Mouse (Mus musculus) brain, embryonic 14.5 days (tissue): Measurements from ENCODE around the gene Slc2a8. TPM values are rescaled to one million over a fixed set of nuclear protein-coding genes. Genes with fewer than 3 reads are reported as not detected.

ENCODE experiments used
- DNase-seq: peaks from one replicate; pipeline ENCODE4 v3.0.0-alpha.2; 2011; ENCODE audit warnings: low read depth
- CTCF ChIP-seq: fragments of 200-500 bp; IDR thresholded peaks from 2 replicates; pipeline ENCODE4 v1.5.1; 2012; ENCODE audit warnings: inconsistent platforms, mild to moderate bottlenecking, moderate library complexity, borderline replicate concordance; ENCODE audit not compliant: insufficient read depth, insufficient read length; ENCODE audit errors: extremely low read depth
- POLR2A ChIP-seq: fragments of 200-500 bp; IDR thresholded peaks from 2 replicates; pipeline ENCODE4 v1.6.1; 2012; ENCODE audit warnings: mild to moderate bottlenecking, inconsistent platforms, borderline replicate concordance; ENCODE audit not compliant: poor library complexity, insufficient read depth, insufficient read length, severe bottlenecking; ENCODE audit errors: extremely low read depth
- polyA plus RNA-seq: library from polyadenylated mRNA; depleted of rRNA; stranded (reverse); fragments of >200 nt; gene quantifications from 2 replicates; pipeline ENCODE4 v1.2.3, GENCODE M21; 2012

Slc2a8 gene
- polyA plus RNA-seq, 1 experiment: 26.9 TPM

DNA sequence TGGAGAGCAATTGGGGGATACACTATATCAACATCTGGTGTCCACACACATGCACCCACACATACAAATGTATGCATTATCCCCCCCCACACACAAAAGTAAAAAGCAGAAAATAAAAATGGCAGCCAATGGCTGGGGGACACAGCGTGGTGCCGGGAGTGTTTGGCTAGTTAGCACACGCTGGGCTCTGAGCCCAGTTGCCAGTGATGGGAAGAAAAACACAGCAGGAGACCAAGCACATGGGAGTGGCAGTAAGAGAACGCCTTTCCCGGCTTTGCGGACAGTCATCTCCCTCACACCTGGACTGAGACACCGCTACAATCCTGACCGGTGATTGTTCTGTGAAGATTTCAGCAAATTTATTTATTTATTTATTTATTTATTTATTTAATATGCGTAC lies 10.6 kb downstream of the Slc2a8 start:
- no peak for TF ChIP-seq POLR2A
- TF ChIP-seq CTCF: no peak
- DNase-seq: peak; percentile 82

- TF ChIP-seq POLR2A: no peak
- TF ChIP-seq CTCF: no peak
- DNase-seq: no peak
These were observed 12.6 kb downstream of the Slc2a8 start for GRCm38 (mm10) chr2:32969326-32969725.

DNA sequence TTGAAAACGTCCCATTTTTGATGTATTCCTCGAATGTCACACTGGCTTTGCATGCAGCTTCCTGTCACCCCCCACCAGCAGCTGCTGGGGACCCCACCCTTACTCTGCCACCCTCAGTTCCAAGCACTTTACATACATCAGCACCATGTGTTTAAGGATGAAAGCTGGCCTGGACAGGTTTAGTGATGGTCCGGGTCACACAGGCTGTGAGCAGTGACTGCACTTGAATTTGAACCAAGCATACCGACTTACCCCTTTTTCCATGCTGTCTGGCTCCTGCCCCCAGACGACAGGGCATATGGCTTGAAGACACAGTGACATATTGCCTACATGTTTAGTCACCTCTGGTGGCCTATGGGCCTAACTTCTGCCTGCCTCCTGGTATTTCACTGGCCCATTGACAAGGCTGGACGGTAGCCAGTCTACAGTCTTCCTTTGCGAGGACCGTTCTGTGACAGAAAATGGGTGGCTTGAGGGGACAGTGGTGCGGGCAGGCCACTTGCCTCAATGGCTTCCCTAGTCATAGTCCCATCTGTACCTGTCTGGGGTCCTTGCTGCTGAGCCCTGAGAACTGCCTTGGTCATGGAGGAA lies 13.8 kb downstream of the Slc2a8 start:
- DNase-seq: no peak
- no peak for TF ChIP-seq CTCF
- TF ChIP-seq POLR2A: no peak

GRCm38 (mm10) chr2:32966689-32967631 lies 14.9 kb downstream of the Slc2a8 start:
- peak; percentile 97 for DNase-seq
- TF ChIP-seq CTCF: peak; percentile 49; the same call in 1 of the 2 replicates
- TF ChIP-seq POLR2A: 0 out of 2 replicates have a peak, but pooled peaks have one; percentile 65

- no peak for DNase-seq
- no peak for TF ChIP-seq CTCF
- TF ChIP-seq POLR2A: no peak
These were observed 15.6 kb downstream of the Slc2a8 start for GRCm38 (mm10) chr2:32966184-32966688.

DNA sequence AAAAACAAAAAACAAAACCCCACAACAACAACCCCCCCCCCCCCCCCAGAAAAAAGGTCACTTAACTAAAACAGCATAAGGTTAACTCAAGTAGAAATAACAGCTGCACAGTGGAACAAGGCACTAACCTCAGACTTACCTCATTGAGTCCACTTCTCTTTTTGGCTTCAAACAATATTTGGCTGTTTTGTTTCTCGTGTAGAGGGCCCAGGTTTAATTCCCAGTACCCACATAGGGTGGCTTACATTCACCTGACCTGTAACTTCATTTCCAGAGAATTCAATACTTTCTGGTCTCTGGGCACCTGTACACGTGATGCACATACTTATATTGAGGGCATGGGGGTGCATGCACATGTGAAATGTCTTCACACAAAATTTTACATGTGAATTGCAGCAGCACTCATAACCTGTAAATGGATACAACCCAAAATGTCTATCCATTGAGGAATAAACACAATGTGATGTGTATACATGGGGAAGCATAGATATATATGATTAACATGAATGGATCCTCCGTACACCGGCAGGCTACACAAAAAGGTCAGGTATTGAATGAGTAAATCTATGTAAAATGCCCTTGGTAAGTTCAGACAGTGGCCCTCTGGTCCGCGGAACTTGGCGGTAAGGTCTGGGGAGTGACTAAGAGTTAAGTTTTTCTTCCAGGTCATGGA lies 16.2 kb downstream of the Slc2a8 start:
- TF ChIP-seq CTCF: no peak
- TF ChIP-seq POLR2A: no peak
- DNase-seq: no peak

DNA sequence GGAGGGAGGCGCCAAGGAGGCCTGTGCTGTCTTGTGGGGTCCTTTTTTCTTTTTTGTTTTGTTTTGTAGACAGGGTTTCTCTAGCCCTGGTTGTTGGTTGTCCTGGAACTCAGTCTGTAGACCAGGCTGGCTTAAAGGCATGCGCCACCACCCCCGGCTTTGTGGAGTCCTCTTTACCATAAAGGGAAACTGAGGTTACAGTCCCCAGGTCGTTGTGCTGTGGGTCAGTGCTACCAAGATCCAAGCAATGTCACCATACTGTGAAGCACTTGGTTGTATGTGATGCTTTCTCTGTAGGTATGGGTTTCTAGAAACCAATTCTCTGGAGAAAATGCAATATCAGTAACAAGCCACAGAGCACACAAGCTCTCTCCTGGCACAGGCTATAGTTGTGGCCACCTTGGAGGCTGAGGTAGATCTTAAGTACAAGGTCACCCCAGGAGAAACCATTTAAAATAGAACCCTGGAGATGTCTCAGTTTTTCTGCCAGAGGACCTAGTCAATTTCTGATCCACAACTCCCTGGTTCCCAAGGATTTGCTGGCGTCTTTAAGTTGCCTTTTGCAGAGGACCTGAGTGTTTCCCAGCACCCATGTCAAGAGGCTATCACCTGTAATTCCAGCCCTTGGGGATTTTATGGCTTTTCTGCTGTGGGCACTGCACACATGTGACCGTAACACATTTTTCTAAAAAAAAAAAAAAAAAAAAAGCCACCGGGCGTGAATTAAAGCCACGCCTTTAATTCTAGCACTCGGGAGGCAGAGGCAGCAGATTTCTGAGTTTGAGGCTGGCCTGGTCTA lies 17.0 kb downstream of the Slc2a8 start:
- DNase-seq: no peak
- TF ChIP-seq POLR2A: no peak
- no peak for TF ChIP-seq CTCF

- TF ChIP-seq CTCF: no peak
- no peak for TF ChIP-seq POLR2A
- no peak for DNase-seq
These were observed 17.9 kb downstream of the Slc2a8 start for GRCm38 (mm10) chr2:32963981-32964380.

DNA sequence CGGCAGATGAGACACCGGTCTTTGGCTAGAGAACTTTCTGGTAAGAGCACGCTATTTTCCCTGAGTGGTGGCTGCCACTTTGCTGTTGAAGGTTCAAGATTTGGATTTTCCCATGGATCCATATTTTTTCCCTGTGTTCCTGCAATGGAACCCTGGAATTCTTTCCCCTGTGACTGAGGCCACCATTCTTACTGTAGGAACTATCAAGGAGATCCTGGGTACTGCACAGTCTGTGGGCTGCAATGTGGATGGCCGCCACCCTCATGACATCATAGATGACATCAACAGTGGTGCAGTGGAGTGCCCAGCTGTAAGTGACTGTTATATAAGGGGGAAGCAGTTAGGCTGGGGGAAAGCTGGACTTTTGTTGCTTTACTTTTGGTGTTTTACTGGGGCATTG lies 18.3 kb downstream of the Slc2a8 start:
- TF ChIP-seq CTCF (no peak), POLR2A (no peak)
- DNase-seq: no peak

GRCm38 (mm10) chr2:32962875-32963220 lies 19.0 kb downstream of the Slc2a8 start:
- TF ChIP-seq CTCF (no peak), POLR2A (no peak)
- DNase-seq: no peak

- DNase-seq: peak; percentile 47
These were observed 19.6 kb downstream of the Slc2a8 start for GRCm38 (mm10) chr2:32962062-32962874.

More at GRCm38 (mm10) chr2:32962062-32962874, 19.6 kb downstream of the Slc2a8 start:
- TF ChIP-seq POLR2A (no peak), CTCF (no peak)
